Mouse (Mus musculus): Measurements from ENCODE around the gene Gm42372.

Gene Gm42372

GRCm38 (mm10) chr7:17007300-17007699 is 24.4 kb downstream of the Gm42372 start:
- peak; percentile 54 for DNase-seq

DNA sequence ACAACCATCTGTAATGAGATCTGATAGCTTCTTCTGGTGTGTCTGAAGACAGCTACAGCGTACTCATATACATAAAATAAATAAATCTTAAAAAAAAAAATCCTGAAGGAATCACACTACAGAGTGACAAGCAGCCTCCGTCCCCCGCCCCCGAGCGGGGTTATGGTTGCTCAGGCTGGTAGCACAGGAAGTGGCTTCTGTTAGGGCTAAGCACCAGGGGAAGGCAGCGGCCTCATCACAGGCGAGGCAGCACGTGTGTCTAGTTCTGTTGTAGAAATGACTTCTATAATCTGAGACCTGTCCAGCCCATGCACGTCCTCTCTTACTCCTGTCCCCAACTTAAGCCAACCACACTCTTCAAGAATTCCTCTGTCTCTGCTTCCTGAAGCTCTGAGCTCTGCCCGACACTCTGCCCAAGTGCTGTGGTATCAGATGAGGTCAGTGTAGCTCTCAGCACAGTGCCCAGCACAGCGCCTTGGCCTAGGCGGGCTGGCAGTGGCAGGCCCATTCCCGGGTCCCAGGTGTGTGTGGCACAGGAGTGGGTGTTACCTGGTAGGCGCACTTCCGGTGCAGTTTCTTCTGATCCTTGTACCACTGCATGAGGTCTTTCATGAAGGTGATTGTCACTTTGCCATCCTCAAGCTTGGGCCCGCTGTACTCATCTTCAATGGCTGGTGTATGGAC is 26.6 kb downstream of the Gm42372 start:
- no peak for DNase-seq

DNA sequence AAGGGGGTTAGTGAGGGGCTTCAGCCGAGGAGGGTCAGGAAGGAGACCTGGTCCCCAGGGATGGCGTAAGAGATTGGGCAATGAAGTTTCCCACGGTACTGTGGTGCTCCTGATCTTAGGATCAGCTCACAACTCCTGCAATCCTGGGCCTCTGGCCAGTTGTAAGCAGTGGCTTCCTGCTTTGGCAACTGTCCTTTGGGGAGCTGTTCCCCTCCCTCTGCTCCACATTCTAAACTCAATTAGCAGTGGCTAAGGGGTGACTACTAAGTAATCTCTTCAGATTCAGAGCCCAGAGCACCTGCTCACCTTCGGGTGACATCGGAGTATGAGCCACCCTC is 27.1 kb downstream of the Gm42372 start:
- DNase-seq = no peak

DNA sequence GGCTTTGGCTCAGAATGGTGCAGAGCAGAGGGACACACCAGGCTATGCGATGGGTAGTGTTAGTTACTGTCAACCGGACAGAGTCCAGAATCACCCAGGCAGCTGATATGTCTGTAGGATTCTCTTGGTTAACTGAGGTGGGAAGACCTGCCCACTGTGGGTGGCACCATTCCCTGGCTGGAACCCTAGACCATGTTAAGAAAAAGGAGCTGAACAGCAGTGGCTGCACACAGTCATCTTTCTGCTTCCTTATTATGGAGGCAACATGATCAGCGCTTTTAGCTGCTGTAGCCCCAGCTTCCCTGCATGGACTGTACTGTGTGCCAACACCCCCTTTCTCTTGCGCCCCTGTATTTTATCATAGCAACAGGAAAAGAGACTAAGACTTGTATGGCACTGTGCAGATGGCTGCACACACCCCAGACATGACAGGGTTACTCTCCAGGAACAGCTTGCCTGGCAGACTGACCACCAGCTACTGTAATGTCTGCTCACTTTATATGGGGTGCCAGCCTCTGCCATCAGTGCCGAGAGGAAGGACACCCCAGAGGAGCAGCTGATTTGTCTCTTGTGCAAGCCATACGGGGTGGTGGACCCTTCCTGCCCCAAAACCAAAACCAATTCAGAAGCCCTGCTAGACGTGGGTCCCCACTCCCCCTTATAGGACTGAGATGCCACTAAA is 29.2 kb downstream of the Gm42372 start:
- DNase-seq = peak; percentile 67

- DNase-seq = peak; percentile 73
Observed at GRCm38 (mm10) chr7:17015381-17015780, 32.5 kb downstream of the Gm42372 start.

DNA sequence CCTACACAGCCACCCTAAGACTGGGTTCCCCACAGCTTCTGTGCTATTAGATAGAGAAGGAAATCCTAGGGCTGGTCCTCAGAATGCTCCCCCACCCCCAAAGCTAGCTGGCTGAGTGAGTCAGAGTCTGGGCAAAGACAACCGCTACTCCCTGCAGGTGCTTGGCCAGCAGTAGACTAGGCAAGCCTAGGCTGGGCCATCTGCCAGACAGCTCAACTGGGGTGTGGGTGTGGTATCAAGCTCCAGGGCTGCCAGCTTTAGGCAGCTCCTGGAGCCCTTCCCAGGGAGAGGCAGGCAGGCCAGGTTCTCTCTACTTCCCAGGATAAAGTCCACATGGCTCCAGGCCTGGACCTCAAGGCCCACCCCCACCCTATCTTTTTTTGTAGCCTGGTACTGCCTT is 34.1 kb downstream of the Gm42372 start:
- peak; percentile 99 for DNase-seq

- peak; percentile 62 for DNase-seq
Observed at GRCm38 (mm10) chr7:17017921-17018320, 35.0 kb downstream of the Gm42372 start.

DNA sequence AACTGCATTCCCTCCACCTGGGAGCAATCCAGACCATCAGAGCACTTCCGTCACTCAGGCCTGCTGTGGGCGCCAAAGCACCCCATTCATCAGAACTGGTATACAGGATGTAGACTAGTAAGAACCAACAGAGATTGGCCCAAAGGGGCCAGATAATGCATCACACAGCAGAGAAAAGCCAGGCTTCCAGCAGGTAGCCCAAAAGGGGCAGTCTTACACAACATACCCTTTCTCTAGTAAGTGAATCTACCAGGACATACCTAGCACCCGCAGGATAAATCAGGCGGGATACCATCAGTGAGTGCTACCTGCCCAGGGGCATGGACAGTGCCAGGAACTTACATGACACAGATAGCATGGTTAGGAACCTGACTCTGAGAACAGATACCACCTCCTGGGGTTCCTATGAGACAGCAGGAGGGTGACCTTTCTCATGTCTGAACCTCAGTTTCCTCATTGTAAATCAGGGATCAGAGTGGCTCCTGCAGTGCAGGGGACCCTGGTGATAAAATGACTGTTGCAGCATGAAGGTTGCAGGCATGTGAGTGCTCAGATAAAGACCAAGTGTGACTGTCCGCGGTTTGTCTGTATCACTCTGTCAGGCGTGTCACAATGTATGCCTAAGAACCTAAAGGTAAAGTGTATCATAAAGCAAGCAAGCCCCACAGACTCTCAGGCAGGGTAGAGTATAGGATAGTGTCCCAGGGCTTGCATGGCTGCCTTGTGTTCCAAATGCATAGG is 36.7 kb downstream of the Gm42372 start:
- peak; percentile 54 for DNase-seq

GRCm38 (mm10) chr7:17022176-17022575 is 39.3 kb downstream of the Gm42372 start:
- peak; percentile 71 for DNase-seq

GRCm38 (mm10) chr7:17023701-17024100 is 40.8 kb downstream of the Gm42372 start:
- no peak for DNase-seq

GRCm38 (mm10) chr7:17024141-17024540 is 41.3 kb downstream of the Gm42372 start:
- peak; percentile 58 for DNase-seq

- peak; percentile 66 for DNase-seq
Observed at GRCm38 (mm10) chr7:17024814-17025504, 42.1 kb downstream of the Gm42372 start.

DNA sequence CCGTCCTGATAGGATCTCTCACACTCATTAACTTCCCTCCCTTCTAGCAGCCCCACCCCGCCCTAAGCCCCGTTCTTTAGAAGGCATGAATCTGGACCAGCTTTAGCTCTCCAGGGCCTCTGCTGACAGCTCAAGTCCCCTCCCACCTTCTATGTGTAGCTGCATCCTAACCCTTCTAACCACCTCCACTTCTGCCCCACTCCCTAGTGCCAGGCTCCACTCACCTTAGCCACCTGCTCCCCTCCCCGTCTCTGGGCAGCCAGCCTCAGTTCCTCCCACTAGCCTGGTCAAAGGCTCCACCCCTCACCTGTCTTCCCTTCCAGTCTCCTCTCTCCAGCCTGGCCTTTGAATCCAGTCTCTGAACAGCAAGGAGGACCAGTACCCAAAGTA is 42.6 kb downstream of the Gm42372 start:
- DNase-seq = peak; percentile 44

- peak; percentile 63 for DNase-seq
Observed at GRCm38 (mm10) chr7:17025896-17026622, 43.2 kb downstream of the Gm42372 start.

DNA sequence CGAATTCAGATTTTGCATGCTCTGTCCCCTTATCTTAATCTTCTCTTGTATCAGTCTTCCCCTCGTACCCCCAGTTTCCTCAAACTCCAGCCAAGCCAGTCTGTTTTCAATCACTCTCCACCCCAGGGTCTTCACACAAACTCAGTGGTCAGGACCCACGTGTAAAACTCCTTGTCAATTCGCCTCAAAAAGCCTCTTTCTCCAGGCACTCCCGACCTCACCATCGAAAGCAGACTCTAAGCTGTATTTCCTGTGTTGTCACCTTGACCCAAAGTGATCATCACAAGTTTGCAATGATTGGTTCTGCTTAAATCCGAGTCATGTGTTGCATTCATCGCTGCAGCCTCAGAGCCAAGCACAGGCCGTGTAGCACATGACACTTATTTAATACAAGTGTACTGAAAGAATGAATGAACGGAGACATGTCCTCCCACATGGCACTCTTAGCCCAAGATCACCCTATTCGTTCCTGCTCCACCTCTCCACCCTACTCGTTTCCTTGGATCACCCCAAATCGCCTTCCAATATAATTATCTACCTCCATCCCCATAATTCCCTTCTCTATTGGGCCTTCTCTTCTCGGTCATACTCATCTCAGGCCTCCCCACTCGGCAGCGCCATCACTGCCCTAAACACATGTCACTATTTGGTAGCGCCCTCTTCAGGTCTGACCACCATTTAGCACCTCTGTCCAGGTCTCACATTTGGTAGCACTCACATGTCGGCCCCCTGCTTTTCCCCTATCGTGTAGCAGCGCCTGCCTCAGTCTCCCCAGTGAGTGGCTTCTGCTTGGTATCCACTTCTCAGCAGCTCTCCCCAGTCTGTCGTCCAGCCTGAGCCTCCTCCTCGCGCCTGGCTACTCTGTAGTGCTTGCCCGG is 44.1 kb downstream of the Gm42372 start:
- DNase-seq = peak; percentile 89

- DNase-seq = peak; percentile 89
Observed at GRCm38 (mm10) chr7:17027588-17028343, 44.9 kb downstream of the Gm42372 start, which contains the start of gene Ppp5c. Gene Ppp5c (minus strand): TSS chr7:17027924.

DNA sequence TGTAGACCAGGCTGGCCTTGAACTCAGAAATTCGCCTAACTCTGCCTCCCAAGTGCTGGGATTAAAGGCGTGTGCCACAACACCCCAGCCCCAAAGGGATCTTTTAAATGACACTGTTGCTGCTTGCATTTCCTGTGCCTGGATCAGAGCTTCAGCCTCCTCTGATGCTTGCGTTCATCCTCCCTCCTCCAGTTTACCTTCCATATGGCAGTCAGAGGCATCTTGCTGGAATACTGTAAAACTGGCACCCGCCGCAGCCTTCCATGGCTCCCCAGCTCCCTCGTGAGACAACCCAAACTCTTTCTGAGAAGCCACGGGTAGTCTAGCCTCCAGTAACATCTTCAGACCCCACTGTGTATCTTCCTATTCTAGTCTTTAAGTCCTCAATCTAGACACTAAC is 46.0 kb downstream of the Gm42372 start:
- peak; percentile 48 for DNase-seq

DNA sequence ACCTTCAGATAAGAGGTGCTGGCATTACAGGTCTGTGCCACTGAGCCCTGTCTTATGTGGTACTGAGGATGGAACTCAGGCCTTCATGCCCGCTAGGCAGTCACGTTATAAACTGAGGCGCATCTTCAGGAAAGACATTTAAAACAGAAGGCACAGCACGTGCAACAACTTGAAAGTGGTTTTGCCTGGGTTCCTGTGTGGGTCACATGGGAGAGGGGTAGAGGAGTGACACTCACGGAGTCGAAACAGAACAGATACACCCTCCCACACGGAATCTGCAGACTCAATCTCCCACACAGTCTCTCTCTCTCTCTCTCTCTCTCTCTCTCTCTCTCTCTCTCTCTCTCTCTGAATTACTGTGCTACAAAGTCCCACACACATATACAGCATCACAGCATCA is 47.4 kb downstream of the Gm42372 start:
- DNase-seq = no peak
